Mouse (Mus musculus): ENCODE results near the gene Ddit4. TPM values are rescaled to one million over a fixed set of nuclear protein-coding genes. Genes with fewer than 3 reads are reported as not detected.

Gene Ddit4
- polyA plus RNA-seq, 1 experiment from 2014 or later: 93.1 TPM

DNA sequence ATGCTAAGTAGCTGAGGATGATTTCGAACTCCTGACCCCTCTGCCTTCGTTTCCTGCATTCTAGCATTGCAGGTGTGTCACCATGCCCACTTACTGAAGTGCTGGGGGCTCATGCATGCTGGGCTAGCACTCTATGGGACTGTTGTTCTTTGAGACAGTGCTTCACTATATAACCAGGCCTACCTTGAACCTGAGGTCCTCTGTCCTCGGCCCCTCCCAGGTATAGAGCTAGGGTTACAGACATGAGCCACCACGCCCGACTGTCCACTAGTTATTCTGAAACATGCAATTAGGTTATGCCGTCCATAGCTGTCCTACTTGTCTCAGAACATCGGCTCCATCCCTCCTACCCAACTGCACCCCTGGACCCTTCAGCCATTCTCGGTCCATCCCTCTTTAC is 20.2 kb upstream of the Ddit4 start:
- no peak overlapping the region for H3K4me2 ChIP-seq
- WGBS: 85% methylated on average over 8 of the region's 8 CpGs
- no peaks in the 10 kb centered on the region for H3K9me3 ChIP-seq
- peaks cover 42% of the 10 kb centered on the region for H3K4me1 ChIP-seq
- H3K27me3 ChIP-seq: no peaks in the 10 kb centered on the region
- no peak for ATAC-seq (ENCODE audit: insufficient number of reproducible peaks, insufficient read depth, low FRiP score, low TSS enrichment, low read depth)
- H3K27ac ChIP-seq: no peak overlapping the region
- H3K36me3 ChIP-seq: no peaks in the 10 kb centered on the region
- no peak overlapping the region for H3K4me3 ChIP-seq
- H3K9ac ChIP-seq: no peak overlapping the region

DNA sequence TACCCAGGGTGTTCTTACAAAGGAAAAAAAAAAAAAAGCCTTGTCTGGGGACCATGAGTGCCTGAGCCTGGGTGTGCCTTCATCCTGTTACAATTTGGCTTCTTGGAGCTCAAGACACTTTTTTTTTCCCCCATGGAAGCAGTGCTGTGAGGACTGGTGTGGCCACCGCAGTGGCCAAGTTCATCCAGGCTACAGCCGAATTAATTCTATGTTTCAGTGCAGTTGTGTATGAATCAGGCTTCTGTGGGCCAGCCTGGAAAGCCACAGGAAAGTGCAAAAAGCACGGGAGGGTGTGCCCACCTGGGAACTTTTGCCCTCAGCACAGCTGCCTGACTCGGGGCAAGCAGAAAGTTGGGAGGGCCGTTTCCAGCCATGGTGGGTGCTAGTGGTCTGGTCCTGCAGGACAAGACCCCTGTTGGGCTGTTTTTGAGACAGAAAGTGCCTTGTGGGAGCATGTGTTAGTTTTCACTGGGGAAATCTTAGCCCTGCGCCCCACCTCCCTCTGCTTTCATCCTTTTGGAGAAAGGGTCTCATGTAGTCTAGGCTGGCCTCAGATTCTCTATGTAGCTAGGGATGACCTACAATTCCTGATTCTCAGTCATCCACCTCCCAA is 18.9 kb upstream of the Ddit4 start:
- H3K4me1 ChIP-seq: peaks cover 48% of the 10 kb centered on the region
- no peaks in the 10 kb centered on the region for H3K36me3 ChIP-seq
- H3K4me3 ChIP-seq: peak overlapping the region; percentile 56
- H3K27ac ChIP-seq: peak overlapping the region; percentile 96
- ATAC-seq (ENCODE audit: insufficient number of reproducible peaks, insufficient read depth, low FRiP score, low TSS enrichment, low read depth): no peak
- H3K27me3 ChIP-seq: no peaks in the 10 kb centered on the region
- H3K4me2 ChIP-seq: peak overlapping the region; percentile 76
- H3K9me3 ChIP-seq: no peaks in the 10 kb centered on the region
- WGBS: 25% methylated on average over 6 of the region's 6 CpGs
- peak overlapping the region; percentile 91 for H3K9ac ChIP-seq

DNA sequence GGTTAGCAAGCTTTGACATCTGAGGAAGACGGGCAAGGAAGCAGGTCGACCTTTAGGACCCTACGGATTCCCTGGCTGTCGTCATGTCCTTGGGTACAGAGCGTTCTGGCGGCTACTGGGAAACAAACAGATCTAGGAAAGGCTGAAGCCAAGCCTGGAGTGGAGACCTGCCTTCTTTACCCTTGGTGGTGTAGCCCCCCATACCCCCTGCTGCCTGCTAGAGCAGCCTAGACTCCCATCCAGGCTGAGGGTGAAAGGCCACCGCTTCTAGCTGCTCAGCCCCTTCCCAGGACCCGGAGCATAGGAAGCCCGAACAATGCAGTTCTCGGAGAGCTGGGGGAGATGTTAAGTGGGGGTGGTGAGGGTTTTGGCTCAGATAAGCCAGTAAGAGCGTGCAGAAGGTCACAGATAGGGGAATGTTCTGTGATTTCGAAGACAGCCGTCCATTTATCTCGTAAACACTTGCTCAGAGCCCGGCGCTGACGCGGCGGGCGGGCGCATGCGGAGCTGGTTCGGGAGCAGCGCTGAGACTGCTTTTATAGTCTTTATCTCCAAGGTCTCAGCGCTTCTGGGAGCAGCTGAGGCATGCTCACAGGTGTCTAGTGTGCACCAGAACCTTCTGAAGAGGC is 18.3 kb upstream of the Ddit4 start:
- Histone ChIP-seq H3K9ac (peak overlapping the region; percentile 91), H3K4me1 (peaks cover 53% of the 10 kb centered on the region), H3K27ac (peak overlapping the region; percentile 96), H3K4me3 (peak overlapping the region; percentile 56), H3K36me3 (no peaks in the 10 kb centered on the region), H3K4me2 (peak overlapping the region; percentile 76), H3K27me3 (no peaks in the 10 kb centered on the region), H3K9me3 (no peaks in the 10 kb centered on the region)
- ATAC-seq (ENCODE audit: insufficient number of reproducible peaks, insufficient read depth, low FRiP score, low TSS enrichment, low read depth): no peak
- under 1% methylated on average over 25 of the region's 25 CpGs for WGBS

DNA sequence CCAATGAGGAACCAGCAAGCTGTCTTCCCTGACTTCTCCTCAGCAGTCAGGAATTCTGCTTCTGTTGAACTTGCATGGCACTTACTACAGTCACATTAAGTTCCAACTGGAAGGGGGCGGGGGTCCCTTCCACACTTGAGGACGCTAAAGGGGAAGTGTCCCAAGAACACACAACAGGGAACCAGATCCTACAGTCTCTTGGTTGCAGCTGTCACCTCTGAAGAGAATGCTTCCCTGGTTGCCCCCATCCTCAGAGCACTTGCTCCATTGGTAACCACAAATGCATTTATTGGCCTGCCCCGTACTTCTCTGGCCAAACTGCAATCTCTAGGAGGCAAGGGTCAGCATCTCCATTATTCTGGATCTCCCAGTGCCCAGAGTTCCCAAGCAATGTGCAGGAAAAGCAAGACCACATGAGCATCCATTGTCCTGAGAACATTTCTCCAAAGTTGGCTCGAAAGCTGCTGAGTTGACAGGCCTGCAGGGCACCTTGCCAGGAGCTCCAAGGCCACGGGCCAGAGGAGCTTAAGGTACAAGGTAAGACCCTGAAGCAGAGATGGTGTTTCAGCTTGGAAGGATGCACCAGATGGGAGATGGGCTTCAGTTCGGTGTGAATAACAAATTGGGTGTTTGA is 15.8 kb upstream of the Ddit4 start:
- WGBS: 82% methylated on average over 6 of the region's 6 CpGs
- H3K9me3 ChIP-seq: no peaks in the 10 kb centered on the region
- no peak overlapping the region for H3K4me3 ChIP-seq
- H3K27ac ChIP-seq: peak overlapping the region; percentile 100; the same call in 1 of the 2 replicates
- H3K27me3 ChIP-seq: no peaks in the 10 kb centered on the region
- H3K4me1 ChIP-seq: peaks cover 53% of the 10 kb centered on the region
- no peak overlapping the region for H3K9ac ChIP-seq
- no peak for ATAC-seq (ENCODE audit: insufficient number of reproducible peaks, insufficient read depth, low FRiP score, low TSS enrichment, low read depth)
- no peaks in the 10 kb centered on the region for H3K36me3 ChIP-seq
- no peak overlapping the region for H3K4me2 ChIP-seq

DNA sequence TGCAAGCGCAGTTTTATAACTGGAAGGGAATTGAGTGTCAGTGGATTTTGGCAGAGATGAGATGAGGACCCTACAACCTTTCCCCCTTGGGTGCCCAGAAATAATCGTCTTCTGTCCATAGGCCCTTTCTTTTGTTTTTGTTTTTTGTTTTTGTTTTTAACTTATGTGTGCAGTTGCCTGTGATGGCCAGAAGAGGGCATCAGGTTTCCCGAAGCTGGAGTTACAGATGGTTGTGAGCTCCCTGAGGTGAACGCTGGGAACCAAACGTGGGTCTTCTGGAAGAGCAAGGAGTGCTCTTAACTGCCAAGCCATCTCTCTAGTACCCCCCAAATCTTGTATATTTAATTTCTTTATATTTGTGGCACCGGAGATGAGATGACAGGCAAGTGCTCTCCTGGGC is 15.1 kb upstream of the Ddit4 start:
- Histone ChIP-seq H3K9ac (no peak overlapping the region), H3K4me1 (peaks cover 53% of the 10 kb centered on the region), H3K36me3 (no peaks in the 10 kb centered on the region), H3K4me2 (no peak overlapping the region), H3K27ac (peak overlapping the region; percentile 100), H3K27me3 (no peaks in the 10 kb centered on the region), H3K9me3 (no peaks in the 10 kb centered on the region), H3K4me3 (no peak overlapping the region)
- no peak for ATAC-seq (ENCODE audit: insufficient number of reproducible peaks, insufficient read depth, low FRiP score, low TSS enrichment, low read depth)
- 89% methylated on average over 6 of the region's 6 CpGs for WGBS

DNA sequence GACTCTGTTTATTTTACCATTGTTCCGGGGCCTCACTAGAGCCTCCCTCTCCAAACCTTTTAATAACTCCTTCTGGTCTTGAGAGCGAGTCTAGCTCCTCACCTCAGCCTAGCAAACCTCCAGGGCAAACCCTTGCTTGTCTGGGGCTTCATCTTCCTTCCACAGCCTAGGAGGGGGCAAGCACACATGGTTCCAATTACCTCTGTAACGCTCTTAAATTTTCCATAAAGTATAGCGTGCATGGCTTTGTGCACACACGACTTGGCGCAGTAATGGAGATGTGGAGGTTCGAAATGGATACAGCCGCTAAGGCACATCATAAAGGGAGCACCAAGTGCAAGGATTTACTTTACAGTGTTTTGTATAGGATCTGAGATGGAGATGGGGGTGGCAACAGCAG is 14.2 kb upstream of the Ddit4 start:
- H3K4me3 ChIP-seq: 0 out of 2 replicates have a peak overlapping the region, but pooled peaks have one; percentile 12
- peak; percentile 54 for ATAC-seq (ENCODE audit: insufficient number of reproducible peaks, insufficient read depth, low FRiP score, low TSS enrichment, low read depth)
- H3K4me2 ChIP-seq: peak overlapping the region; percentile 50
- H3K4me1 ChIP-seq: peaks cover 49% of the 10 kb centered on the region
- peak overlapping the region; percentile 60 for H3K9ac ChIP-seq
- no peaks in the 10 kb centered on the region for H3K9me3 ChIP-seq
- 22% methylated on average over 8 of the region's 8 CpGs for WGBS
- H3K27me3 ChIP-seq: no peaks in the 10 kb centered on the region
- peak overlapping the region; percentile 100 for H3K27ac ChIP-seq
- no peaks in the 10 kb centered on the region for H3K36me3 ChIP-seq

DNA sequence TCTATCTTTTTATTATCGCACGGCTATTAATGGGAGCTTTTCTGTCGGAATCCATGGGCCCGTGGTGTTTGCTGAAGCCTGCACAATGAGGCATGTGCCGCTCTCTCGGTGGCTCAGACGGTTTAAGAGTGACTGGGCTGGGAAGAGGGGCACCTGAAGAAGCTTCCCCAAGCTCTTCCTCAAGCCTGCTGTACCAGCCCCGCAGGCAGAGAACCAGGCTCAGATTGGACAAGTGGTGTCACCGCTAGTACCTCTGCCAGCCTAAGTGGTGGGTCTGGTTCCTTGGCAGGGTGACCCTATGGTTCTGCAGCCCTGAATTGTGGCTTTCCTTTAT is 13.7 kb upstream of the Ddit4 start:
- ATAC-seq (ENCODE audit: insufficient number of reproducible peaks, insufficient read depth, low FRiP score, low TSS enrichment, low read depth): no peak
- no peaks in the 10 kb centered on the region for H3K36me3 ChIP-seq
- H3K27ac ChIP-seq: peak overlapping the region; percentile 100
- H3K4me2 ChIP-seq: peak overlapping the region; percentile 50
- no peaks in the 10 kb centered on the region for H3K27me3 ChIP-seq
- H3K9me3 ChIP-seq: no peaks in the 10 kb centered on the region
- peaks cover 44% of the 10 kb centered on the region for H3K4me1 ChIP-seq
- H3K4me3 ChIP-seq: peak overlapping the region; percentile 12; the same call in 1 of the 2 replicates
- H3K9ac ChIP-seq: peak overlapping the region; percentile 60
- 20% methylated on average over 9 of the region's 9 CpGs for WGBS

DNA sequence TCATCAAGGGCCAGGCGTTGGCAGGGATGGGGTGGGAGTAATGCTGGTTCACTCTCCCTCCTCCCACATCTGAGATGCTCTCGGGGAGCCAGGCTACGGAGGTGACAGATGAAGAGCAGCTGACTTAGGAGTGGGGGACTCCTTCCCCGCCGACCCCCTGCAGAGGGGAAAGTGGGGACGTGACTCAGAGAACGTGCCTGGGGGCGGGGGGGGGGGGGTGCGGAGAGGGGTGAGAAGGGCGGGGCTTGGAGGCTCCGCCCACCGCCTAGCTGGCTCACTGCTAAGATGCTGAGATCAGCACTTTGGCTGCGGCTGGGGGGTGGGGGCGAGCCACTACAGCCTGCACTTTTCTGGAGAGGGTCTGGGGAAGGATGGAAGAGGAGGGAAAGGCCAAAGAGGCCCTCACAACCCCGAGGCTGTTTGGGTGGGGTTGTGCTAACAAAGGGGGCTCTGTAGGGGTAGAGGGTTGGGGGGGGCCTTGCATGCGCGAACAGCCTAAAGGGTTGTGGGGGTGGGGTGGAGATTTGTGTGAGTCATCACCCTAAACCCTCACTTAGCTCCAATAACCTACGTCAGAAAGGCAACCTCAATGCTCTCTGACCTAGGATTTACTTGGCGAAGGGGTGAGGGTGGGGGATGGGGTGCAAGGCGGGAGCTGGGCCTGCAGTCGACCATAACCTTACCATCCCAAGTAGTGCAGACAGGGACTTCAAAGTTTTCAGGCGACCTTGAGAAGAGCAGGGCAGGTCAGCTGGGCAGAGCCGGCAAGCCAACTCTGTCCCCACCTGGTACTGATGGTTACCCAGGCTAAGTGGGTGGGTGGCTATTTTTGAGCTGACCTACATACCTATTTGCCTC is 13.1 kb upstream of the Ddit4 start:
- WGBS: 3% methylated on average over 19 of the region's 23 CpGs
- ATAC-seq (ENCODE audit: insufficient number of reproducible peaks, insufficient read depth, low FRiP score, low TSS enrichment, low read depth): peak; percentile 80
- H3K9me3 ChIP-seq: no peaks in the 10 kb centered on the region
- H3K4me3 ChIP-seq: peak overlapping the region; percentile 12; the same call in 1 of the 2 replicates
- H3K27me3 ChIP-seq: no peaks in the 10 kb centered on the region
- H3K4me1 ChIP-seq: peaks cover 39% of the 10 kb centered on the region
- peak overlapping the region; percentile 100 for H3K27ac ChIP-seq
- H3K4me2 ChIP-seq: peak overlapping the region; percentile 50
- peak overlapping the region; percentile 60; the same call in 1 of the 2 replicates for H3K9ac ChIP-seq
- H3K36me3 ChIP-seq: no peaks in the 10 kb centered on the region

DNA sequence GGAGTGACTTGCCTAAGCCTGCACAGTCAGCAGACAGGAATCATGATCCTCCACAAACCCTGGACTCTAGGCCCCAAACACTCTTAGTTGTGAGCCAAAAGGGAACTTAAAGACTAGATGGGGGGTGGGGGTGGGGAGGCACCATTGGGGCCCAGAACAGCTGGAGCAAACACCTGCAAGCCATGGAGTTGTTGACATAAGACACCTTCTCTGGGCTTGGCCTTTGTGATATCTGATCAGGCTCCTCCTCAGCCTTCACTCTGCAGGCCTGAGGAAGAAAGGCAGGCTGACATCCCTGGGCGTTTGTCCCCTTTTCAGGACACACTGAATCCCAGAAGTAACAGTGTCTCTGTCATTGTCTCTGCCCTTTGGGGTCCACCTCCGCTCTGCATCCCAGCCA is 12.0 kb upstream of the Ddit4 start:
- H3K27me3 ChIP-seq: no peaks in the 10 kb centered on the region
- 65% methylated on average over 2 of the region's 2 CpGs for WGBS
- peaks cover 41% of the 10 kb centered on the region for H3K4me1 ChIP-seq
- no peak for ATAC-seq (ENCODE audit: insufficient number of reproducible peaks, insufficient read depth, low FRiP score, low TSS enrichment, low read depth)
- peak overlapping the region; percentile 2; the same call in 1 of the 2 replicates for H3K4me2 ChIP-seq
- H3K4me3 ChIP-seq: no peak overlapping the region
- no peaks in the 10 kb centered on the region for H3K9me3 ChIP-seq
- H3K36me3 ChIP-seq: no peaks in the 10 kb centered on the region
- peak overlapping the region; percentile 100 for H3K27ac ChIP-seq
- no peak overlapping the region for H3K9ac ChIP-seq

DNA sequence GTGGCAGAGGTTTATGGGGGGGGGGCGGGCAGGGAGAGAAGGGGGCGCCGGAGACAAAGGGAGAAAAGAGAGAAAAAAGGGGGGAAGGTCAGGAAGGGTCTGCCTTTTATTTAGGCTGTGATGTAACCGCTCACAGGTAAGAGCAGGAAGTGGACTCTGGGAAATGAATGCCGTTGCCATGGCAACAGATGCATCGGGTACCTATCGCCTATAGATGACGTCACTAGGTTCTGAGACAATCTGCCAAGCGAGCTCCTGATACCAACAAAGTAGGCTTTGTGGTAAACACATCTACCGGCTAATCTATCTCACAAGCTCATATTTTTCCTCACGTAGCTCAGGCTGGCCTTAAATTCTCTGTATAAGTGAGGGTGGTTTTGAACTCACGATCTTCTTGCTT is 7.9 kb upstream of the Ddit4 start:
- Histone ChIP-seq H3K9me3 (no peaks in the 10 kb centered on the region), H3K4me1 (peaks cover 43% of the 10 kb centered on the region), H3K9ac (no peak overlapping the region), H3K27ac (no peak overlapping the region), H3K4me2 (no peak overlapping the region), H3K27me3 (no peaks in the 10 kb centered on the region), H3K4me3 (no peak overlapping the region), H3K36me3 (no peaks in the 10 kb centered on the region)
- 74% methylated on average over 12 of the region's 12 CpGs for WGBS
- ATAC-seq (ENCODE audit: insufficient number of reproducible peaks, insufficient read depth, low FRiP score, low TSS enrichment, low read depth): no peak

DNA sequence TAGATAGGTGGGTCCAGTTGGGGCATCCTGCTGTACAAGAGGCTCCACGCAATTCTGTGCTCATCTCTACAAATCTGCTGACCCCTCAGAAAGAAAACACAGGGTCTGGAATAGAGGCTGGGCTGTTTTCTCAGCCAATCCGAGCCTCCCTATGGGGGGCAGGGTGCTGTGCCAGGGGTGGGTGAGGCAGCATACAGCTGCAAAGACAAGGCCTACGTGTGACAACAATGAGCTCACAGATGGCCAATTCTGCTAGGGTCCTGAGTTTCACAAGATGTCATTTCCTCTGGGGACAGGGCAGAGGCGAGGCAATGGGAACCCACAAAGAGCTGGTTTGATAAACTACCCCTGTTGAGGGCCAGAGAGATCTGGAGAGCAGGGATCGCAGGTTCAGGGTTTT is 6.8 kb upstream of the Ddit4 start:
- Histone ChIP-seq H3K27me3 (no peaks in the 10 kb centered on the region), H3K4me1 (peaks cover 35% of the 10 kb centered on the region), H3K27ac (peak overlapping the region; percentile 79), H3K4me3 (no peak overlapping the region), H3K4me2 (no peak overlapping the region), H3K9ac (peak overlapping the region; percentile 51; the same call in 1 of the 2 replicates), H3K9me3 (no peaks in the 10 kb centered on the region), H3K36me3 (no peaks in the 10 kb centered on the region)
- 43% methylated on average over 5 of the region's 5 CpGs for WGBS
- no peak for ATAC-seq (ENCODE audit: insufficient number of reproducible peaks, insufficient read depth, low FRiP score, low TSS enrichment, low read depth)

Measured in embryonic facial prominence, embryonic 13.5 days (tissue).